Mouse (Mus musculus) olfactory bulb, adult 2 months (tissue): ENCODE data around the gene Slco1c1.
A peak's percentile ranks its signal among the peaks of the same experiment; 100 is the strongest.

ENCODE experiments used
- CTCF ChIP-seq: fragments of 200-500 bp; IDR thresholded peaks from 2 replicates; pipeline ENCODE4 v1.5.1; 2012; ENCODE audit warnings: low read depth, mild to moderate bottlenecking, low read length, moderate library complexity; ENCODE audit not compliant: insufficient read depth
- POLR2A ChIP-seq: fragments of 200-500 bp; IDR thresholded peaks from 2 replicates; pipeline ENCODE4 v1.6.1; 2012; ENCODE audit warnings: mild to moderate bottlenecking, low read depth, low read length, moderate library complexity; ENCODE audit not compliant: insufficient read depth

- TF ChIP-seq CTCF, result 0 out of 2 replicates have a peak, but pooled peaks have one; percentile 25
- no peak for TF ChIP-seq POLR2A
These were observed 35.5 kb upstream of the Slco1c1 start for GRCm38 (mm10) chr6:141488619-141489018.
